Mouse (Mus musculus) mouse trophoblast stem cell (cell line): Measurements from ENCODE around the gene Sp2.

Source experiments
- in situ Hi-C, 2 experiments: fragments of 300-500 bp; cut with MseI, MboI; formaldehyde crosslinking; loops; 2 replicates in 1 of 2; 3 replicates in 1 of 2; pipeline ENCODE4 v1.15.1; 2025

Gene Sp2

DNA sequence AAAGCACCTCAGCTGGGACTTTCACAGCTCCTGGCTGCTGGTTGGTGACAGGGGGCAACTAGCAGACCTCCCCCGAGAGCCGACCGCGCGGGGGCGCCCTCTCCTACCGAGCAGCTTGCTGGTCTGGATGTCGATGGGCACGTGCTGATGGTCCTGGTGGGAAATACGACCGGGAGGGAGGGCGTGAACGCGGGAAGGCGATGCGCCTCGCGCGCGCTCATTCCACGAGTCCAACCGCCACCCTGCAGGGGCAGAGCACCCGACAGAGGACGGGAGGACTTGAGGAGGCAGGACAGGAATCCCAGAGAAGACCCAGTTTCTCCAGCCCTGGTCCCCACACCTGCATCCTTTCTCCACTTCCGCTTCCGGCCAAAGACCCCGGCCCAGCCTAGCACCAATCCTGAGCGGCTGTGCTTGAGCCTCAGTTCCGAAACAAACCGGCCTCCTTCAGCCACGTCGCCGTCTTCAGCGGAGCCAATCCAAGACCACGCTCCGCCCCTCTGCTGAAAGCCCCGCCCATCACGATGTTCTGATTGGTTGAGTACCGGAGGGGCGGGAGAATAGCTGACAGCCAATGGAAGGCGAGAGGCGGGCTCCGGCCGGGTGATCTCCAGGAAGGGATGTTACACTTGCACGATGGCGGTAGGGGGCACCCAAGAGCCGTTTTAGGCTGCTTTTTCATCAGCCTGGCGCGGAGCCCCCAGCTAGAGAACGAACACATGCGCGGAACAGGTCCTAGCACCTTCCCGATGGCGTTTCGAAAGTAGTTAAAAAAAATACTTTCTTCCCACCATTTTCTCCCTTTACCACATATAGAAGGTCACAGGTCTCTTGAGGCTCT, 66.5 kb downstream of the Sp2 start, which contains the start of gene Cdk5rap3:
TSS of gene Cdk5rap3 (minus strand) at position 453 of the 841 bp plus-strand sequence.
- in situ Hi-C loops = loop anchor here in 1 of 2 experiments (5.0 kb wide), 1 partner anchor 41 kb away; no protein-coding TSS in a partner anchor

- in situ Hi-C loops = loop anchor here (5.0 kb wide), 2 partner anchors 45 to 50 kb away; no protein-coding TSS in a partner anchor
Measured at GRCm38 (mm10) chr11:96912682-96913081, 70.1 kb downstream of the Sp2 start.

GRCm38 (mm10) chr11:96910003-96910402, 72.8 kb downstream of the Sp2 start:
- in situ Hi-C loops = loop anchor here (5.0 kb wide), 2 partner anchors 43 to 52 kb away; no protein-coding TSS in a partner anchor

GRCm38 (mm10) chr11:96908594-96908993, 74.2 kb downstream of the Sp2 start:
- in situ Hi-C loops = no loop called here

- in situ Hi-C loops = no loop called here
Measured at GRCm38 (mm10) chr11:96906431-96907161, 76.2 kb downstream of the Sp2 start.
